Mouse (Mus musculus): ENCODE data around the gene H2afv. TPM values are rescaled to one million over a fixed set of nuclear protein-coding genes. Genes with fewer than 3 reads are reported as not detected.

The H2afv gene
- total and polyA plus RNA-seq, 3 experiments, result 46.6 to 73.2 (median 63.7) TPM

DNA sequence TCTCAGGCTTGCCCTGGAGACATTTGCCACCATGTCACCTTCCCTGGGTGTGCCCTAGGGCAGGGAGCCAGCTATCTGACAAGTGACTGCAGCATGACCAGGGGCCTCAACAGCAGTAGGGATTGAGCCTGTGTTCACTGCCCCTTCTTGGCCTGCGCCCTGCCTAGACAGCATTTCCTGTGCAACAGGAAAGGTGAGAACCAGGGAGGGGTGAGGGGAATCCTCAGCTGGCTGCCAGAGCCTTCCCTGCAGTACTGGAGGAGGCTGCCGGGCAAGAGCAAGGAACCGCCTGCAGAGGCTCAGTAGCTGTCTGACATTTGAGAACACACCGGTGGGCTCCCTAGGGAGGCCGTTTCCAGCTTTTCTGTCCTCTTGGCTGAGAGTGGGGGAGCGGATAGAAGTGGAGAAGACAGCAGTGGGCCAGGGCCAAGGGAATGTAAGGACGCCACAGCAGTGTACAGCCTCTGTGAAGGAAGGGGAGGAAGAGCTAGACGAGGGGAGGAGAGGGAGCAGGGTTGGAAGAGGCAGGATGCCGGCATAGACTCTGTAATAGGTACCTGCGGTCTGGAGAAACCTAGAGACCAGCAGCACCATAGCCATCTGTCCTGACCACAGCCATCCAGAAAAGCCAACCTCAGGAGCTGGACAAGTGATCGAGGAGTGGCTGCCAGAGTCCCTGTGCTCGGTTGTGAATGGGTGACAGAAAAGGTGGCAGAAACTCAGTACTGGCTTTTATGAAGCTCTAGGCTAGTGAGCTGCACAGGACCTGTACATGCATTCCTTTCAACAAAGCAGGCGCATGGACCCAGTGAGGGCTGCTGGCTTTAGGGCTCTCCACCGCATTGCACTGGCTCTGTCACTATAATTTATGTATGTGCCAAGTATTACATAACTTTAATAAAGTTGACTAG lies 37.7 kb downstream of the H2afv start:
- DNase-seq (ENCODE audit: extremely low read depth), result no peak
- Histone ChIP-seq H3K4me3 (replicated peaks in 1 of 3; ENCODE audit: low read depth in 2 of 3, low read length in 2 of 3, poor library complexity in 1 of 3) (no peak overlapping the region), H3K4me1 (ENCODE audit: control insufficient read depth in 1 of 2, insufficient read depth in 2 of 2) (peaks cover 3 to 22% of the 10 kb centered on the region in 2 experiments), H3K27ac (ENCODE audit: insufficient read depth, low read depth) (no peak overlapping the region), H3K79me2 (replicated peaks; ENCODE audit: control insufficient read depth, extremely low read depth, insufficient read depth, poor library complexity, severe bottlenecking) (no peaks in the 10 kb centered on the region), H3K9ac (ENCODE audit: insufficient read depth, low read depth) (no peak overlapping the region), H3K4me2 (ENCODE audit: insufficient read depth, low read depth, poor library complexity, severe bottlenecking) (no peak overlapping the region), H3K9me3 (replicated peaks; ENCODE audit: low read length) (no peaks in the 10 kb centered on the region), H3K36me3 (replicated peaks in 1 of 2; ENCODE audit: control insufficient read depth in 1 of 2, insufficient read depth in 1 of 2, low read length in 1 of 2) (peaks cover 50 to 62% of the 10 kb centered on the region in 2 experiments), H3K27me3 (replicated peaks) (no peaks in the 10 kb centered on the region)
- TF ChIP-seq ZMIZ1 (IDR thresholded peaks at IDR 0.05; ENCODE audit: low read depth, low read length), result 0 out of 2 replicates have a peak, but pooled peaks have one; percentile 21
- TF ChIP-seq EP300 (IDR thresholded peaks at IDR 0.05; ENCODE audit: low read length), result no peak
- no peak for TF ChIP-seq PAX5 (IDR thresholded peaks at IDR 0.05; ENCODE audit: low read length)
- TF ChIP-seq POLR2A (IDR thresholded peaks at IDR 0.05; ENCODE audit: low read depth, low read length), result peak; percentile 52
- TF ChIP-seq JUND (conservative IDR thresholded peaks at IDR 0.05; ENCODE audit: low read depth, low read length), result no peak
- dilution Hi-C loops (cut with MboI; ENCODE audit: extremely low pct_ligation_motif_present, extremely low pct_unique_long_range_greater_than_20kb, low sequenced_read_pairs), result no loop called here
- in situ Hi-C loops (cut with MboI; ENCODE audit: low pct_ligation_motif_present, low pct_unique_long_range_greater_than_20kb, low sequenced_read_pairs), result no loop called here

DNA sequence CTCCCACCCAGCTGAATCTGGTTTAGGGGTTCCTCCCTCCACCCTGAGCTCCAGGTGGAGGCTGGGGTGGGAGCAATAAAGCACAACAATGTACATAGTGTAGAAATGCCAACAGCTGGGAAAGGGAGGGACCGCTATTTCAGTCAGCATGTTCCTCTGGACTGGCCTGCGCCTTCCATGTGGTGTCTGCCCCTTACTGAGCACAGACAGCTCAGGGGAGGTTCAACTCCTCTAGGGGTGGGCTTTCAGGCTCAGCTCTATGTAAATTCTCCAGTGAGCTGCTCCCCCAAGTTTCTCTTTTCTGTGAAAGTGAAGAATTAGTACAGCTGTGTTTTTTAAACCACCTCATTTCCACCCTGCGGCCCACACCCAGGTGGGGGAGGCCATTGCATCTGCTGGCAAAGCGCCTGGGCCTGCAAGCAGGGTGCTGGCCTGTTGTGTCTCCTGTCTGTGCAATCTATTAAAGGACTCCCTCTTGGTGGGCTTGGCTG lies 38.6 kb downstream of the H2afv start:
- H3K4me1 ChIP-seq (ENCODE audit: control insufficient read depth in 1 of 2, insufficient read depth in 2 of 2), result peaks cover 3 to 17% of the 10 kb centered on the region in 2 experiments
- peaks cover 59 to 70% of the 10 kb centered on the region in 2 experiments for H3K36me3 ChIP-seq (replicated peaks in 1 of 2; ENCODE audit: control insufficient read depth in 1 of 2, insufficient read depth in 1 of 2, low read length in 1 of 2)
- H3K9ac ChIP-seq (ENCODE audit: insufficient read depth, low read depth), result no peak overlapping the region
- TF ChIP-seq ETS1 (conservative IDR thresholded peaks at IDR 0.05; ENCODE audit: low read depth, low read length) (no peak), MYC (IDR thresholded peaks at IDR 0.05; ENCODE audit: low read depth, low read length) (no peak), MAFK (IDR thresholded peaks at IDR 0.05; ENCODE audit: insufficient replicate concordance, low read length) (no peak), ZC3H11A (IDR thresholded peaks at IDR 0.05; ENCODE audit: low read depth, low read length) (no peak), USF2 (conservative IDR thresholded peaks at IDR 0.05; ENCODE audit: low read depth, low read length) (no peak), NRF1 (IDR thresholded peaks at IDR 0.05; ENCODE audit: low read depth, low read length) (no peak)
- no peaks in the 10 kb centered on the region for H3K79me2 ChIP-seq (replicated peaks; ENCODE audit: control insufficient read depth, extremely low read depth, insufficient read depth, poor library complexity, severe bottlenecking)
- dilution Hi-C loops (cut with MboI; ENCODE audit: extremely low pct_ligation_motif_present, extremely low pct_unique_long_range_greater_than_20kb, low sequenced_read_pairs), result no loop called here
- DNase-seq (ENCODE audit: extremely low read depth), result no peak
- no peak overlapping the region for H3K4me3 ChIP-seq (replicated peaks in 1 of 3; ENCODE audit: low read depth in 2 of 3, low read length in 2 of 3, poor library complexity in 1 of 3)
- H3K9me3 ChIP-seq (replicated peaks; ENCODE audit: low read length), result no peaks in the 10 kb centered on the region
- H3K27me3 ChIP-seq (replicated peaks), result no peaks in the 10 kb centered on the region
- in situ Hi-C loops (cut with MboI; ENCODE audit: low pct_ligation_motif_present, low pct_unique_long_range_greater_than_20kb, low sequenced_read_pairs), result no loop called here
- no peak overlapping the region for H3K4me2 ChIP-seq (ENCODE audit: insufficient read depth, low read depth, poor library complexity, severe bottlenecking)
- H3K27ac ChIP-seq (ENCODE audit: insufficient read depth, low read depth), result no peak overlapping the region

All from CH12.LX (cell line).